Mouse (Mus musculus) G1E (cell line): ENCODE measurements around the gene Gpr108. TPM values are rescaled to one million over a fixed set of nuclear protein-coding genes. Genes with fewer than 3 reads are reported as not detected.

Experiments
- ATAC-seq: 2 replicates; pipeline ENCODE4 v1.8.0; 2016; ENCODE audit warnings: mild to moderate bottlenecking; ENCODE audit not compliant: insufficient number of reproducible peaks, poor library complexity, low FRiP score, severe bottlenecking; ENCODE audit errors: extremely low read depth
- DNase-seq: peaks from one replicate; pipeline ENCODE4 v3.0.0; 2012; ENCODE audit warnings: low spot score
- H3K27me3 ChIP-seq: 2 replicates; pipeline ENCODE4 v1.6.1; 2012; ENCODE audit warnings: mild to moderate bottlenecking, low read length, inconsistent platforms; ENCODE audit not compliant: insufficient read depth
- H3K36me3 ChIP-seq: replicated peaks from 2 replicates; pipeline ENCODE3; 2012; ENCODE audit warnings: mild to moderate bottlenecking, inconsistent platforms
- H3K4me1 ChIP-seq: 2 replicates; pipeline ENCODE4 v1.6.1; 2012; ENCODE audit warnings: low read depth, low read length, inconsistent platforms, mixed read lengths; ENCODE audit not compliant: insufficient read depth
- H3K4me3 ChIP-seq: 2 replicates; pipeline ENCODE4 v1.5.1; 2012; ENCODE audit warnings: low read depth, mild to moderate bottlenecking, inconsistent platforms, low read length, moderate library complexity, mixed read lengths
- H3K9me3 ChIP-seq: replicated peaks from 2 replicates; pipeline ENCODE4 v1.6.1; 2012; ENCODE audit warnings: inconsistent platforms
- CTCF ChIP-seq: IDR thresholded peaks from 2 replicates; pipeline ENCODE4 v1.5.1; 2012; ENCODE audit warnings: low read depth, low read length, inconsistent platforms, mixed read lengths
- GATA1 ChIP-seq: IDR thresholded peaks from 2 replicates; pipeline ENCODE4 v1.6.1; 2012; ENCODE audit warnings: borderline replicate concordance, low read length, inconsistent platforms, mixed read lengths
- GATA2 ChIP-seq: IDR thresholded peaks from 2 replicates; pipeline ENCODE4 v1.6.1; 2012; ENCODE audit warnings: low read depth, low read length, inconsistent platforms, borderline replicate concordance
- POLR2AphosphoS5 ChIP-seq: IDR thresholded peaks from 2 replicates; pipeline ENCODE4 v1.6.1; 2012; ENCODE audit warnings: low read depth, low read length, inconsistent platforms; ENCODE audit not compliant: insufficient replicate concordance
- TAL1 ChIP-seq: conservative IDR thresholded peaks from 2 replicates; pipeline ENCODE4 v1.6.1; 2012; ENCODE audit warnings: low read depth, low read length, inconsistent platforms, mixed read lengths
- polyA plus RNA-seq: library from polyadenylated mRNA; stranded (reverse); fragments of >175 nt; gene quantifications from 2 replicates; pipeline ENCODE4 v1.2.3, GENCODE M21; 2012
- total RNA-seq, 2 experiments: library from RNA; stranded (forward) in 1 of 2; stranded (reverse) in 1 of 2; fragments of 200-1000 nt in 1 of 2; fragments of >200 nt in 1 of 2; fragmentation: Nextera tagmentation in 1 of 2; gene quantifications; 2 replicates each; pipeline ENCODE4 v1.2.3; 2014 to 2017

The Gpr108 gene
- total and polyA plus RNA-seq, 3 experiments, result 15.1 to 16.7 (median 15.2) TPM

- Histone ChIP-seq H3K4me3 (peak overlapping the region; percentile 95), H3K36me3 (peaks cover 44% of the 10 kb centered on the region), H3K4me1 (peaks cover 67% of the 10 kb centered on the region), H3K9me3 (no peaks in the 10 kb centered on the region), H3K27me3 (peaks cover 6% of the 10 kb centered on the region; the same call in 1 of the 2 replicates)
- ATAC-seq (no peak), DNase-seq (no peak)
- TF ChIP-seq CTCF (no peak), GATA1 (no peak), POLR2AphosphoS5 (no peak), GATA2 (no peak), TAL1 (no peak)
These were observed 1.4 kb downstream of the Gpr108 start for GRCm38 (mm10) chr17:57246663-57247392.

GRCm38 (mm10) chr17:57245311-57245929 lies 2.8 kb downstream of the Gpr108 start:
- peaks cover 46% of the 10 kb centered on the region for H3K36me3 ChIP-seq
- TF ChIP-seq CTCF (no peak), TAL1 (no peak), GATA1 (no peak), POLR2AphosphoS5 (no peak), GATA2 (no peak)
- H3K4me1 ChIP-seq, result peaks cover 56% of the 10 kb centered on the region
- DNase-seq, result no peak
- H3K27me3 ChIP-seq, result peaks cover 2% of the 10 kb centered on the region; the same call in 1 of the 2 replicates
- H3K4me3 ChIP-seq, result no peak overlapping the region
- H3K9me3 ChIP-seq, result no peaks in the 10 kb centered on the region
- no peak for ATAC-seq

GRCm38 (mm10) chr17:57243650-57244370 lies 4.4 kb downstream of the Gpr108 start:
- H3K4me3 ChIP-seq, result no peak overlapping the region
- no peak for TF ChIP-seq CTCF
- TF ChIP-seq POLR2AphosphoS5, result no peak
- TF ChIP-seq GATA2, result no peak
- TF ChIP-seq GATA1, result no peak
- no peak for TF ChIP-seq TAL1
- H3K27me3 ChIP-seq, result no peaks in the 10 kb centered on the region
- H3K9me3 ChIP-seq, result no peaks in the 10 kb centered on the region
- no peak for ATAC-seq
- H3K4me1 ChIP-seq, result peaks cover 42% of the 10 kb centered on the region
- no peak for DNase-seq
- peaks cover 46% of the 10 kb centered on the region for H3K36me3 ChIP-seq

GRCm38 (mm10) chr17:57237181-57237580 lies 11.1 kb downstream of the Gpr108 start:
- TF ChIP-seq CTCF (no peak), POLR2AphosphoS5 (no peak), GATA1 (no peak), TAL1 (no peak), GATA2 (no peak)
- no peak for DNase-seq

GRCm38 (mm10) chr17:57235803-57236202 lies 12.4 kb downstream of the Gpr108 start:
- Histone ChIP-seq H3K4me1 (peaks cover 2% of the 10 kb centered on the region), H3K27me3 (peaks cover 12% of the 10 kb centered on the region), H3K36me3 (peaks cover 48% of the 10 kb centered on the region), H3K9me3 (no peaks in the 10 kb centered on the region), H3K4me3 (no peak overlapping the region)
- ATAC-seq (no peak), DNase-seq (no peak)
- TF ChIP-seq GATA2 (no peak), TAL1 (no peak), GATA1 (no peak), CTCF (no peak), POLR2AphosphoS5 (no peak)

More at GRCm38 (mm10) chr17:57237181-57237580, 11.1 kb downstream of the Gpr108 start:
- H3K4me1 ChIP-seq, result peaks cover 2% of the 10 kb centered on the region
- peaks cover 3% of the 10 kb centered on the region for H3K27me3 ChIP-seq
- H3K4me3 ChIP-seq, result no peak overlapping the region
- H3K9me3 ChIP-seq, result no peaks in the 10 kb centered on the region
- H3K36me3 ChIP-seq, result peaks cover 56% of the 10 kb centered on the region
- ATAC-seq, result no peak
